Mouse (Mus musculus) erythroid progenitor cell, adult 5-6 weeks (primary cell): ENCODE data around the gene Fam57b. TPM values are rescaled to one million over a fixed set of nuclear protein-coding genes. Genes with fewer than 3 reads are reported as not detected.

ENCODE experiments used
- ATAC-seq: replicated peaks from 2 replicates; pipeline ENCODE4 v1.8.0; 2016; ENCODE audit warnings: moderate number of reproducible peaks, mild to moderate bottlenecking, moderate TSS enrichment, inconsistent platforms; ENCODE audit not compliant: poor library complexity, low FRiP score, severe bottlenecking
- total RNA-seq, 2 experiments: library from RNA; stranded (forward) in 1 of 2; stranded (reverse) in 1 of 2; fragments of 150-400 nt in 1 of 2; fragments of 186-747, 209-891 nt in 1 of 2; gene quantifications; 2 replicates each; pipeline versions ENCODE4 v1.2.3 to v1.2.4; 2015 to 2017; ENCODE audit warnings: low replicate concordance in 2 of 2

Gene Fam57b
- total RNA-seq, 2 experiments from 2014 or later, result not detected

DNA sequence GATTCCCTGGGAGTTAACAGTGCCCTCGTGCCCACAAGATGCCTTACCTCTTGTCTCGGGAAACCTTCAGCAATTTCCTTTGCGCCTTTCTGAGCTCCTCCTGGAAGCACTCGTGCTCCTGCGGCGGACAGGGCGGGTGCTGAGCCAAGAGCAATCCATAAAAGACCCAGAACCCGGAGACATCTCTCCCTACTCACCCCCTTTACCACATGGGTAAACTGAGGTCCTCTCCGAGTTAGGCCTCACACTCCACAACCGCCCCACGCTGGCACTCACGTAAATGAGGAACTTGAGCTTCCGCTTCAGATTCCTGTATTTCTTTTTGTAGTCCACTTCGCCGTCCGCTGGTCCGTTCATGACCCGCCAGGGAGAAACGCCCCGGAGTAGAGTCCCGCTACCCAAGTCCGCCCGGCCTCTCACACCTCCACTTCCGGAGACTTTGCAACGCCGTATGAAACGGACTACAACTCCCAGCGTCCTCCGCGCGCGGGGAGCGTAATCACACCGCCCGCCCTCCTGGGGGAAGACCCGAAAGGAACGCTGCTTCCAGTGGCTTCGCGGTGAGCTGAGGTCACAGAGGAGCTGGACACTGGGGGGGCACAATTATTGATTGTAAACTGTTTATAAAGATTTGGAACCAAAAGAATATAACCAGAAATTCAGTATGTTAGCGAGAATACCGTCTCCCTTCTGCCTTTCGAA lies 64.1 kb downstream of the Fam57b start, which contains the start of gene Hirip3:
TSS of gene Hirip3 (plus strand) at position 544 of the 702 bp plus-strand sequence.
- ATAC-seq, result peak; percentile 87

DNA sequence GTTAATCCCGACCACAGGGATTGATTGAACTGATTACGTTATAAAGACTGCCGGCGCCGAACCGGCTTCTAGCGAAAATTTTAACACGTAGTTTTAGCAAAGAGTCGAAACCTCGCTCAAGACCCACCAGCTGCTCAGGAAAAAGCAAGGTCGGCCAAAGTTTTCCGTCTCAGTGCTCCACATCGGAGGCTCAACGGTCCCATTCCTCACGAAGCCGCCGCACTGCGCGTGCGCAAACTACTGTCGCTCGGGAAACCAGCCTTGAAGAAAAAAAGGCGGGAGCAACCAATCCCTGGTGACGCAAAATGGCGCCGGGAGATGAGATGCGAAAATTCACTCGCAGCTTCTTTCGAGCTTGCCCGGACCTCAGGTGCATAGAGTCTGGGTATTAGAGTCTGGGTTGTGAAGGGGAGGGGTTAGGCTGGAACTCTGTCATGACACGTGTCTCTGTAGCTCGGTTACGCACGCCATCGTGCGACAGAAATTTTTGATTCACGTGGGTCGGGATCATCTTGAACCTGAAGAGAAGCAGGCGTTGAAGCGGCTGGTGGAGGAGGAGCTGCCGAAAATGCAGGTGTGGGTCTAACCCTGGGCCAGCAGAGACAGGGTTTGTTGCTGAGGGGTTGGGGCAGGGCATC lies 64.8 kb downstream of the Fam57b start, which contains the start of gene Ino80e:
TSS of gene Ino80e (minus strand) at position 231 of the 638 bp plus-strand sequence.
- ATAC-seq, result peak; percentile 85

DNA sequence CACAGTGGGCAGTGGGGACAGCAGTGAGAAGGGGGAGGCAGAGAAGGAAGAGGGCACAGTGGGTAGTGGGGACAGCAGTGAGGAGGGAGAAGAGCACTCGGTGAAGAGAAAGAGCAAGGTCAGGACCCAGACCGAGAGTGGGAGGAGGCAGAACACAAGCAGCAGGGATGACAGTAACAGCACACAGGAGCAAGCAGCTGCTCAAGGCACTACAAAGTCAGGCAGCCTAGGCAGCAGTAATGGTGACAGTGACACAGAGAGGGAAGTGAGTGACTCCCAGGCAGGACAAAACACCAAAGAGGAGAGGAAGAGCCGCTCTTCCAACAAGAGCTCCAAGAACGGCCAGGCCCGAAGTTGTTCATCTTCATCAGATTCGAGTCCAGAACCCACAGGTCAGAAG lies 66.3 kb downstream of the Fam57b start:
- ATAC-seq, result no peak

DNA sequence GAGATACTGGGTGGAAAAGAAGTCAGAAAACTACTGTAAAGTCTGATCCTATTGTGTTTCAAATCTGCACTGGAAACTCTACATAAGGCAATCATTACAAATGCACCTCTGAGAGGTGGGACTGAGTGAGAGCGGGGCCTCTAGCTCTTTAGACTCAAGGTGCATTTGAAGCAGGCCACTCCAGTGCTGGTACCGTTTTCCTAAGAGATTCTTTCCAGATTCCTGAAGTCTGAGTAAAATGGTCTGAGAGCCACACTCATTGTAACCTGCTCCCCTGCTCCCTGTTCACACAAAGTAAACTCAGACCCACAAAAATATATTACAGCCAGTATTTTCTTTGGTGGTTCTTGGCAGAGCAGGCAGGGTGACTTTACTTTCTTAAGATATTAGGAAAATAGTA lies 70.1 kb downstream of the Fam57b start:
- ATAC-seq, result no peak

DNA sequence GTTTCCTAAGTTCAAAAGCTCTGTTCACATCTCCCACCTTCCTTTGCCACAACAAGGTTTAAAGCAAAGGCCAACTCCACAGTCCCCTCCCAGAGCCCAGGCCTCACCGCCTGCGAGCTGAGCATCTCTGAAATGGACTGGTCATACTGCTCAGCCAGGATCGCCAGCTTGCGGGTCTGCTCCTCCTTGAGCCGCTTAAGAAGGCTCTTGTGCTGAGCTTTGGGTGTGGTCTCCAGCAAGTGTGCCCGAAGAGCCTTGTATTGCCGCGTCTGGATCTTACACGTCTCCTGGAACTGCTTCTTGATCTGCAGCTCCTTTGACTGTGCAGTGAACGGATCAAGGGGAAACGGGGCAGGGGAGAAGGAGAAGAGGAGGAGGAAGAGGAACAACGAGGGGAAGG lies 70.5 kb downstream of the Fam57b start:
- ATAC-seq, result no peak

DNA sequence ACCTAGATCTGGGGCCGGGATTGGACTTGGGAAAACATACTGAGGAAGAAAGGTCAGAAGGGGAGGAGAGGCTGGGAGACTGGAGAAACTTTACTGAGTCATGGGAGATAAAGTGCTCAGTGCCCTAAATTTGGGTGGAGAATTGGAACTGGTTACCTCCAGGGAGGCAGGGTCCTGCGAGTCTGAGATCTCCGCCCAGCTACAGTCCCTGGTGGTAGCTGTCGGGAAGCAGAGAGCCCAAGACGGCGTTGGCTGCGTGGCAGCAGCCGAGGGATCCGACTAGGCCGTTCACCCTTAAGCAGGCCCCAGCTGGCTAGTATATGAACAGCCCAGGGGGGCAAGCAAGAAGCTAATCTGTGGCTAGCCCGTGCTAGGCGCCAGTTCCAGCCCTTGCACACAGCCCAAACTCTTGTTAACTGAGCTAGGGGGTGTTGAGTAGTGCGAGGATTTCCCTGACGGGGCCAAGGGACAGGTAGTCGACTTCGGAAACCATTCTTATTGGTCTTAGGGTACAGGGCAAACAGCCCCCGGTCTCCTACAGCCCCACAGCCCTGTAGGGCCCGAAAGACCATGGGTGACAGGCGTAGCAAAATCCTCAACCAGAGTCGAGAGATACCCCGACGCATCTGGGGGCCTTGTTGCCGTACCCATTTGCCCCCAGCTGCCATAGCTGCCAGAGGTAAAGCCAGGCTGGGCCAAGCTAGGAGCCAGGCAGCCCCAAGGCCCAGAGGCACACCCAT lies 72.5 kb downstream of the Fam57b start:
- no peak for ATAC-seq

DNA sequence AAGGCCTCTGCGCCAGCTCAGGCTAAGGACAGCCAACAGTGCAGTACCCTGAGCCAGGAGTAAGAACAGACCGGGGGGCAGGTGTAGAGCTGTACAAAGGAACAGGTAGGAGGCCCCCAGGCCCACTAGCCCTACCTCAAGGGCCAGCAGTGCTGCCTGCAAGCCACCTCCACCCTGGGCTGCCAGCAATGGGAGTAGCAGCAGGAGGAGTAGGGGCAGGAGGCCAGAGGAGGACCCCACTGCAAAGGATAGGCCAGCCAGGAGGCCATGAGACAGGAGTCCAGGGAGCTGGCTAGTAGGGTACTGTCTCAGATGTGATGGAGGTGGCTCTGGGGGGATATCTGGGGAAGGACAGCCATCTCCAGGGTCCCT lies 73.0 kb downstream of the Fam57b start:
- 0 out of 2 replicates have a peak, but pooled peaks have one; percentile 13 for ATAC-seq

DNA sequence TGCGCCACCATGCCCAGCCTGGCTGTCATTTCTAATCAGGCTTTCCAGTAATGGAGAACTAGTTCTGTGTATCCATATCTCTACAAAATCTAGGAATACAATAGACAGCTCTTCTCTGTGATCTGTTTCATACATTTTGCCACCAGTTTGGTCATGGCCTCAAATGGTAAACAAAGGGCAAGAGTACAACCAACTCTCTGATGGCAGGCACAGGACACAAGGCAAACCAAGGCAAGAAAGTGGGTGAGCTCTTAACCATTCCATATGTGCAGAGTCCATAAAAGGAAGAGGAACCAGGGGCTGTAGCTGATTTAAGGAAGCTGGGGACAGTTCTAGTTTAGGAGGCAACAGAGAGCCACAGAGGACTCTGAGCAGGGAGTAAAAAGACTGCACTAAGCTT lies 79.8 kb downstream of the Fam57b start:
- no peak for ATAC-seq

Other genes with a start within 250 kb of the Fam57b start
Only the 30 nearest of the 33 such genes appear.
- 5.9 and 12.3 TPM in 2 replicates for gene Apobr, start 212.7 kb upstream of the Fam57b start, total RNA-seq (2015; ENCODE audit: low replicate concordance)
- 3.2 and 6.1 TPM in 2 replicates for gene Apobr, start 212.7 kb upstream of the Fam57b start, total RNA-seq (2017; ENCODE audit: low replicate concordance)
- 2.9 and 17.2 TPM in 2 replicates for gene Cln3, start 211.9 kb upstream of the Fam57b start, total RNA-seq (2015; ENCODE audit: low replicate concordance)
- 1.9 and 3.9 TPM in 2 replicates for gene Cln3, start 211.9 kb upstream of the Fam57b start, total RNA-seq (2017; ENCODE audit: low replicate concordance)
- 1.3 TPM in 1 of 2 replicates, not detected in the other for gene Il27, start 202.7 kb upstream of the Fam57b start, total RNA-seq (2015; ENCODE audit: low replicate concordance)
- gene Il27, start 202.7 kb upstream of the Fam57b start, total RNA-seq (2017; ENCODE audit: low replicate concordance), result not detected in 2 replicates
- gene Nupr1, start 166.8 kb upstream of the Fam57b start, total RNA-seq (2015; ENCODE audit: low replicate concordance), result 2.5 TPM in 1 of 2 replicates, not detected in the other
- gene Nupr1, start 166.8 kb upstream of the Fam57b start, total RNA-seq (2017; ENCODE audit: low replicate concordance), result 1.2 and 15.8 TPM in 2 replicates
- 36.8 and 54.1 TPM in 2 replicates for gene Sgf29, start 148.4 kb upstream of the Fam57b start, total RNA-seq (2015; ENCODE audit: low replicate concordance)
- 0.83 and 10.9 TPM in 2 replicates for gene Sgf29, start 148.4 kb upstream of the Fam57b start, total RNA-seq (2017; ENCODE audit: low replicate concordance)
- 4.0 TPM in 1 of 2 replicates, not detected in the other for gene Sult1a1, start 121.2 kb upstream of the Fam57b start, total RNA-seq (2015; ENCODE audit: low replicate concordance)
- 6.4 TPM in 1 of 2 replicates, not detected in the other for gene Sult1a1, start 121.2 kb upstream of the Fam57b start, total RNA-seq (2017; ENCODE audit: low replicate concordance)
- gene Bola2, start 102.3 kb upstream of the Fam57b start, total RNA-seq (2015; ENCODE audit: low replicate concordance), result 9.2 and 21.3 TPM in 2 replicates
- 5.1 and 46.8 TPM in 2 replicates for gene Bola2, start 102.3 kb upstream of the Fam57b start, total RNA-seq (2017; ENCODE audit: low replicate concordance)
- 0.84 and 1.4 TPM in 2 replicates for gene Slx1b, start 101.9 kb upstream of the Fam57b start, total RNA-seq (2015; ENCODE audit: low replicate concordance)
- 1.9 and 3.2 TPM in 2 replicates for gene Slx1b, start 101.9 kb upstream of the Fam57b start, total RNA-seq (2017; ENCODE audit: low replicate concordance)
- 103 and 171 TPM in 2 replicates for gene Coro1a, start 89.9 kb upstream of the Fam57b start, total RNA-seq (2015; ENCODE audit: low replicate concordance)
- gene Coro1a, start 89.9 kb upstream of the Fam57b start, total RNA-seq (2017; ENCODE audit: low replicate concordance), result 101 and 106 TPM in 2 replicates
- 46.5 and 49.0 TPM in 2 replicates for gene Mapk3, start 38.1 kb upstream of the Fam57b start, total RNA-seq (2015; ENCODE audit: low replicate concordance)
- 18.6 and 19.3 TPM in 2 replicates for gene Mapk3, start 38.1 kb upstream of the Fam57b start, total RNA-seq (2017; ENCODE audit: low replicate concordance)
- gene Gdpd3, start 31.3 kb upstream of the Fam57b start, total RNA-seq (2015; ENCODE audit: low replicate concordance), result 9.2 and 11.9 TPM in 2 replicates
- gene Gdpd3, start 31.3 kb upstream of the Fam57b start, total RNA-seq (2017; ENCODE audit: low replicate concordance), result 8.1 TPM in 1 of 2 replicates, not detected in the other
- gene Ypel3, start 20.7 kb upstream of the Fam57b start, total RNA-seq (2015; ENCODE audit: low replicate concordance), result 182 and 256 TPM in 2 replicates
- 61.6 and 74.1 TPM in 2 replicates for gene Ypel3, start 20.7 kb upstream of the Fam57b start, total RNA-seq (2017; ENCODE audit: low replicate concordance)
- 2.1 and 4.3 TPM in 2 replicates for gene Tbx6, start 16.2 kb upstream of the Fam57b start, total RNA-seq (2015; ENCODE audit: low replicate concordance)
- gene Tbx6, start 16.2 kb upstream of the Fam57b start, total RNA-seq (2017; ENCODE audit: low replicate concordance), result 2.6 and 2.7 TPM in 2 replicates
- gene Ppp4c, start 5.2 kb upstream of the Fam57b start, total RNA-seq (2015; ENCODE audit: low replicate concordance), result 63.7 and 105 TPM in 2 replicates
- gene Ppp4c, start 5.2 kb upstream of the Fam57b start, total RNA-seq (2017; ENCODE audit: low replicate concordance), result 52.8 and 67.6 TPM in 2 replicates
- not detected in 2 replicates for gene 4930451I11Rik, start 34.0 kb downstream of the Fam57b start, total RNA-seq (2015; ENCODE audit: low replicate concordance)
- not detected in 2 replicates for gene 4930451I11Rik, start 34.0 kb downstream of the Fam57b start, total RNA-seq (2017; ENCODE audit: low replicate concordance)
- not detected in 2 replicates for gene Doc2a, start 49.7 kb downstream of the Fam57b start, total RNA-seq (2015; ENCODE audit: low replicate concordance)
- gene Doc2a, start 49.7 kb downstream of the Fam57b start, total RNA-seq (2017; ENCODE audit: low replicate concordance), result not detected in 2 replicates
- 50.8 and 63.3 TPM in 2 replicates for gene Hirip3, start 64.3 kb downstream of the Fam57b start, total RNA-seq (2015; ENCODE audit: low replicate concordance)
- gene Hirip3, start 64.3 kb downstream of the Fam57b start, total RNA-seq (2017; ENCODE audit: low replicate concordance), result 193 and 296 TPM in 2 replicates
- gene Ino80e, start 64.7 kb downstream of the Fam57b start, total RNA-seq (2015; ENCODE audit: low replicate concordance), result 19.1 and 20.1 TPM in 2 replicates
- 20.2 and 30.4 TPM in 2 replicates for gene Ino80e, start 64.7 kb downstream of the Fam57b start, total RNA-seq (2017; ENCODE audit: low replicate concordance)
- gene Taok2, start 87.0 kb downstream of the Fam57b start, total RNA-seq (2015; ENCODE audit: low replicate concordance), result 23.1 and 38.2 TPM in 2 replicates
- 65.6 and 76.2 TPM in 2 replicates for gene Taok2, start 87.0 kb downstream of the Fam57b start, total RNA-seq (2017; ENCODE audit: low replicate concordance)
- 3.2 and 5.4 TPM in 2 replicates for gene Tmem219, start 125.2 kb downstream of the Fam57b start, total RNA-seq (2015; ENCODE audit: low replicate concordance)
- 4.0 and 10.4 TPM in 2 replicates for gene Tmem219, start 125.2 kb downstream of the Fam57b start, total RNA-seq (2017; ENCODE audit: low replicate concordance)
- gene Kctd13, start 131.2 kb downstream of the Fam57b start, total RNA-seq (2015; ENCODE audit: low replicate concordance), result 21.6 TPM in 1 of 2 replicates, not detected in the other
- gene Kctd13, start 131.2 kb downstream of the Fam57b start, total RNA-seq (2017; ENCODE audit: low replicate concordance), result 0.53 and 3.3 TPM in 2 replicates
- gene Asphd1, start 151.9 kb downstream of the Fam57b start, total RNA-seq (2015; ENCODE audit: low replicate concordance), result not detected in 2 replicates
- not detected in 2 replicates for gene Asphd1, start 151.9 kb downstream of the Fam57b start, total RNA-seq (2017; ENCODE audit: low replicate concordance)
- gene Sez6l2, start 152.9 kb downstream of the Fam57b start, total RNA-seq (2015; ENCODE audit: low replicate concordance), result not detected in 2 replicates
- 0.45 TPM in 1 of 2 replicates, not detected in the other for gene Sez6l2, start 152.9 kb downstream of the Fam57b start, total RNA-seq (2017; ENCODE audit: low replicate concordance)
- 29.8 and 30.3 TPM in 2 replicates for gene Cdipt, start 178.2 kb downstream of the Fam57b start, total RNA-seq (2015; ENCODE audit: low replicate concordance)
- 19.7 and 27.1 TPM in 2 replicates for gene Cdipt, start 178.2 kb downstream of the Fam57b start, total RNA-seq (2017; ENCODE audit: low replicate concordance)
- gene Cdiptos, start 178.4 kb downstream of the Fam57b start, total RNA-seq (2015; ENCODE audit: low replicate concordance), result 2.9 TPM in 1 of 2 replicates, not detected in the other
- not detected in 2 replicates for gene Cdiptos, start 178.4 kb downstream of the Fam57b start, total RNA-seq (2017; ENCODE audit: low replicate concordance)
- 0.36 and 0.42 TPM in 2 replicates for gene Mvp, start 217.0 kb downstream of the Fam57b start, total RNA-seq (2015; ENCODE audit: low replicate concordance)
- gene Mvp, start 217.0 kb downstream of the Fam57b start, total RNA-seq (2017; ENCODE audit: low replicate concordance), result 6.7 and 7.7 TPM in 2 replicates
- gene Pagr1b, start 218.8 kb downstream of the Fam57b start, total RNA-seq (2015; ENCODE audit: low replicate concordance), result not detected in 2 replicates
- 0.64 and 11.8 TPM in 2 replicates for gene Pagr1b, start 218.8 kb downstream of the Fam57b start, total RNA-seq (2017; ENCODE audit: low replicate concordance)
- gene Pagr1a, start 219.7 kb downstream of the Fam57b start, total RNA-seq (2015; ENCODE audit: low replicate concordance), result 24.1 and 46.9 TPM in 2 replicates
- gene Pagr1a, start 219.7 kb downstream of the Fam57b start, total RNA-seq (2017; ENCODE audit: low replicate concordance), result 10.6 and 26.2 TPM in 2 replicates
- 1.7 TPM in 1 of 2 replicates, not detected in the other for gene Gm42742, start 223.4 kb downstream of the Fam57b start, total RNA-seq (2015; ENCODE audit: low replicate concordance)
- gene Gm42742, start 223.4 kb downstream of the Fam57b start, total RNA-seq (2017; ENCODE audit: low replicate concordance), result 10.8 and 28.1 TPM in 2 replicates
- 0.84 TPM in 1 of 2 replicates, not detected in the other for gene Prrt2, start 223.5 kb downstream of the Fam57b start, total RNA-seq (2015; ENCODE audit: low replicate concordance)
- gene Prrt2, start 223.5 kb downstream of the Fam57b start, total RNA-seq (2017; ENCODE audit: low replicate concordance), result 3.0 TPM in 1 of 2 replicates, not detected in the other